Mouse (Mus musculus) bone marrow, adult 2 months (tissue): ENCODE data around the gene Il1rapl2.

ENCODE experiments used
- CTCF ChIP-seq: fragments of 200-500 bp; IDR thresholded peaks from 2 replicates; pipeline ENCODE4 v1.5.1; 2011; ENCODE audit warnings: low read length, control low read depth; ENCODE audit not compliant: control insufficient read depth, insufficient read depth
- POLR2A ChIP-seq: fragments of 200-500 bp; IDR thresholded peaks from 2 replicates; pipeline ENCODE4 v1.6.1; 2011; ENCODE audit warnings: low read depth, mild to moderate bottlenecking, control low read depth, low read length, borderline replicate concordance; ENCODE audit not compliant: control insufficient read depth

DNA sequence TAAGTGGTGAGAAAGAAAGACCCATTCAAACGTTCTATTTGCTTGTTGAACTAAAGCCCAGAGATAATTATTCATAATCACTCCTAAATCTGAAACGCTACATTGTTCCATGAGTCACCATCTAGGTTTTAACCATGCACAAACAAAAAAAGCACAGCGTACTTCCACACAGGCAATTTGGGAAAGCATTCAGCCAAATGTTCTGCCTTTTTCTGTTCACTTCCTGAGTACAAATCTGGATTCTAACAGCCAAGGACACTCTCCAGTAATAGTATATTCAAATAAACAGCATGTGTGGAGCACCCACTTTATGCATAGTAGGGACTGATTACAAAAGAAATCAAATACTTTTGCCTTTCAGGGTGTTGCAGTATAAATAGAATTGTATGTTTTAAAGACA, 278.5 kb downstream of the Il1rapl2 start:
- TF ChIP-seq POLR2A (no peak), CTCF (no peak)
